Mouse (Mus musculus): Measurements from ENCODE around the gene Tmem198. TPM values are rescaled to one million over a fixed set of nuclear protein-coding genes. Genes with fewer than 3 reads are reported as not detected.

Tmem198 gene
- polyA plus RNA-seq, 1 experiment from 2014 or later = 40.9 TPM

- no peaks in the 10 kb centered on the region for H3K9me3 ChIP-seq
- ATAC-seq (ENCODE audit: low read depth) = no peak
- no peak overlapping the region for H3K9ac ChIP-seq
- H3K27ac ChIP-seq (replicated peaks) = no peak overlapping the region
- WGBS = 76% methylated on average over 5 of the region's 5 CpGs
- H3K27me3 ChIP-seq = peaks cover 10% of the 10 kb centered on the region
- H3K36me3 ChIP-seq = no peaks in the 10 kb centered on the region
- peaks cover 20% of the 10 kb centered on the region for H3K4me1 ChIP-seq (replicated peaks)
- H3K4me3 ChIP-seq = no peak overlapping the region
- no peak overlapping the region for H3K4me2 ChIP-seq
These were observed 30.8 kb downstream of the Tmem198 start for GRCm38 (mm10) chr1:75510154-75510553.

GRCm38 (mm10) chr1:75511437-75512210 is 32.3 kb downstream of the Tmem198 start:
- 70% methylated on average over 4 of the region's 4 CpGs for WGBS
- ATAC-seq (ENCODE audit: low read depth) = no peak
- no peaks in the 10 kb centered on the region for H3K36me3 ChIP-seq

GRCm38 (mm10) chr1:75512550-75512949 is 33.2 kb downstream of the Tmem198 start:
- no peak overlapping the region for H3K4me2 ChIP-seq
- H3K36me3 ChIP-seq = no peaks in the 10 kb centered on the region
- no peak for ATAC-seq (ENCODE audit: low read depth)
- no peak overlapping the region for H3K4me3 ChIP-seq
- 0 out of 2 replicates have a peak, but pooled peaks cover 6% of the 10 kb centered on the region for H3K4me1 ChIP-seq (replicated peaks)
- H3K27ac ChIP-seq (replicated peaks) = no peak overlapping the region
- WGBS = 93% methylated on average over 3 of the region's 3 CpGs
- H3K27me3 ChIP-seq = peaks cover 8% of the 10 kb centered on the region
- no peak overlapping the region for H3K9ac ChIP-seq
- no peaks in the 10 kb centered on the region for H3K9me3 ChIP-seq

More at GRCm38 (mm10) chr1:75511437-75512210, 32.3 kb downstream of the Tmem198 start:
- peaks cover 16% of the 10 kb centered on the region for H3K4me1 ChIP-seq (replicated peaks)
- no peak overlapping the region for H3K27ac ChIP-seq (replicated peaks)
- peaks cover 10% of the 10 kb centered on the region for H3K27me3 ChIP-seq
- no peak overlapping the region for H3K9ac ChIP-seq
- no peaks in the 10 kb centered on the region for H3K9me3 ChIP-seq
- no peak overlapping the region for H3K4me2 ChIP-seq
- H3K4me3 ChIP-seq = no peak overlapping the region

GRCm38 (mm10) chr1:75516703-75517380 is 37.5 kb downstream of the Tmem198 start:
- Histone ChIP-seq H3K4me1 (replicated peaks) (peaks cover 4% of the 10 kb centered on the region; the same call in 1 of the 2 replicates), H3K27ac (replicated peaks) (no peak overlapping the region), H3K9me3 (no peaks in the 10 kb centered on the region), H3K27me3 (no peaks in the 10 kb centered on the region), H3K9ac (no peak overlapping the region), H3K4me2 (no peak overlapping the region), H3K36me3 (no peaks in the 10 kb centered on the region), H3K4me3 (no peak overlapping the region)
- WGBS = 81% methylated on average over 15 of the region's 15 CpGs
- ATAC-seq (ENCODE audit: low read depth) = no peak

GRCm38 (mm10) chr1:75517984-75518383 is 38.7 kb downstream of the Tmem198 start:
- H3K4me1 ChIP-seq (replicated peaks) = peaks cover 12% of the 10 kb centered on the region
- ATAC-seq (ENCODE audit: low read depth) = no peak
- no peak overlapping the region for H3K4me2 ChIP-seq
- no peak overlapping the region for H3K27ac ChIP-seq (replicated peaks)
- H3K36me3 ChIP-seq = no peaks in the 10 kb centered on the region
- H3K27me3 ChIP-seq = no peaks in the 10 kb centered on the region
- no peak overlapping the region for H3K4me3 ChIP-seq
- WGBS = 54% methylated on average over 4 of the region's 4 CpGs
- H3K9me3 ChIP-seq = no peaks in the 10 kb centered on the region
- H3K9ac ChIP-seq = no peak overlapping the region

- Histone ChIP-seq H3K27me3 (no peaks in the 10 kb centered on the region), H3K27ac (replicated peaks) (no peak overlapping the region), H3K36me3 (no peaks in the 10 kb centered on the region), H3K4me3 (no peak overlapping the region), H3K4me2 (no peak overlapping the region), H3K9me3 (no peaks in the 10 kb centered on the region), H3K4me1 (replicated peaks) (peaks cover 12% of the 10 kb centered on the region), H3K9ac (no peak overlapping the region)
- ATAC-seq (ENCODE audit: low read depth) = no peak
- 94% methylated on average over 4 of the region's 4 CpGs for WGBS
These were observed 39.1 kb downstream of the Tmem198 start for GRCm38 (mm10) chr1:75518427-75518826.

GRCm38 (mm10) chr1:75519576-75519975 is 40.2 kb downstream of the Tmem198 start:
- no peaks in the 10 kb centered on the region for H3K36me3 ChIP-seq
- no peak overlapping the region for H3K27ac ChIP-seq (replicated peaks)
- no peak for ATAC-seq (ENCODE audit: low read depth)
- H3K9ac ChIP-seq = no peak overlapping the region
- H3K4me2 ChIP-seq = no peak overlapping the region
- H3K4me1 ChIP-seq (replicated peaks) = peaks cover 12% of the 10 kb centered on the region
- no peaks in the 10 kb centered on the region for H3K27me3 ChIP-seq
- H3K9me3 ChIP-seq = no peaks in the 10 kb centered on the region
- H3K4me3 ChIP-seq = no peak overlapping the region
- 75% methylated on average over 5 of the region's 5 CpGs for WGBS

GRCm38 (mm10) chr1:75521321-75522031 is 42.1 kb downstream of the Tmem198 start, which contains the start of gene Stk11ip:
TSS of gene Stk11ip (plus strand) at chr1:75521529.
- under 1% methylated on average over 46 of the region's 46 CpGs for WGBS
- Histone ChIP-seq H3K9ac (peak within 1 kb of the TSS; percentile 67), H3K4me3 (peak within 1 kb of the TSS; percentile 45), H3K9me3 (no peaks in the 10 kb centered on the region), H3K4me1 (replicated peaks) (peaks cover 12% of the 10 kb centered on the region), H3K4me2 (peak within 1 kb of the TSS; percentile 62), H3K36me3 (peaks cover 13% of the 10 kb centered on the region; the same call in 1 of the 2 replicates), H3K27ac (replicated peaks) (peak within 1 kb of the TSS; percentile 90), H3K27me3 (no peaks in the 10 kb centered on the region)
- peak; percentile 96 for ATAC-seq (ENCODE audit: low read depth)

- Histone ChIP-seq H3K4me2 (no peak overlapping the region), H3K27ac (replicated peaks) (no peak overlapping the region), H3K27me3 (no peaks in the 10 kb centered on the region), H3K9ac (no peak overlapping the region), H3K4me3 (no peak overlapping the region), H3K9me3 (no peaks in the 10 kb centered on the region), H3K4me1 (replicated peaks) (peaks cover 12% of the 10 kb centered on the region), H3K36me3 (peaks cover 43% of the 10 kb centered on the region)
- 87% methylated on average over 7 of the region's 7 CpGs for WGBS
- no peak for ATAC-seq (ENCODE audit: low read depth)
These were observed 45.3 kb downstream of the Tmem198 start for GRCm38 (mm10) chr1:75524679-75525078.

- Histone ChIP-seq H3K4me2 (no peak overlapping the region), H3K27me3 (no peaks in the 10 kb centered on the region), H3K4me1 (replicated peaks) (no peaks in the 10 kb centered on the region), H3K27ac (replicated peaks) (no peak overlapping the region), H3K36me3 (peaks cover 82% of the 10 kb centered on the region), H3K9ac (no peak overlapping the region), H3K4me3 (no peak overlapping the region), H3K9me3 (no peaks in the 10 kb centered on the region)
- no peak for ATAC-seq (ENCODE audit: low read depth)
- WGBS = 78% methylated on average over 4 of the region's 4 CpGs
These were observed 51.2 kb downstream of the Tmem198 start for GRCm38 (mm10) chr1:75530546-75530945.

- H3K4me3 ChIP-seq = no peak overlapping the region
- no peak overlapping the region for H3K4me2 ChIP-seq
- H3K9ac ChIP-seq = no peak overlapping the region
- peaks cover 75% of the 10 kb centered on the region for H3K36me3 ChIP-seq
- H3K27ac ChIP-seq (replicated peaks) = no peak overlapping the region
- no peaks in the 10 kb centered on the region for H3K27me3 ChIP-seq
- H3K4me1 ChIP-seq (replicated peaks) = no peaks in the 10 kb centered on the region
- 92% methylated on average over 19 of the region's 19 CpGs for WGBS
- no peak for ATAC-seq (ENCODE audit: low read depth)
- no peaks in the 10 kb centered on the region for H3K9me3 ChIP-seq
These were observed 53.2 kb downstream of the Tmem198 start for GRCm38 (mm10) chr1:75532280-75533172.
